Mouse (Mus musculus) CH12.LX (cell line): Measurements from ENCODE around the gene Surf6. TPM values are rescaled to one million over a fixed set of nuclear protein-coding genes. Genes with fewer than 3 reads are reported as not detected.

Experiments used
- DNase-seq: peaks from one replicate; pipeline ENCODE4 v3.0.0-alpha.2; 2013; ENCODE audit errors: extremely low read depth
- H3K27ac ChIP-seq: 2 replicates; pipeline ENCODE4 v1.5.1; 2012; ENCODE audit warnings: low read depth, mild to moderate bottlenecking, control low read depth, moderate library complexity; ENCODE audit not compliant: insufficient read depth
- H3K27me3 ChIP-seq: replicated peaks from 2 replicates; pipeline ENCODE3; 2012; ENCODE audit warnings: inconsistent platforms
- H3K36me3 ChIP-seq, 2 experiments: replicated peaks in 1 of 2; 2 replicates each; pipeline versions ENCODE3 to v1.6.1; 2012; ENCODE audit warnings: inconsistent platforms in 1 of 2, low read length in 1 of 2, mild to moderate bottlenecking in 1 of 2, mixed read lengths in 1 of 2, moderate library complexity in 1 of 2; ENCODE audit not compliant: control insufficient read depth in 1 of 2, insufficient read depth in 1 of 2
- H3K4me1 ChIP-seq, 2 experiments: 2 replicates each; pipeline ENCODE4 v1.6.1; 2012; ENCODE audit warnings: inconsistent platforms in 1 of 2, moderate library complexity in 1 of 2; ENCODE audit not compliant: insufficient read depth in 2 of 2, control insufficient read depth in 1 of 2
- H3K4me2 ChIP-seq: 2 replicates; pipeline ENCODE4 v1.6.1; 2012; ENCODE audit warnings: low read depth, mild to moderate bottlenecking, control low read depth; ENCODE audit not compliant: poor library complexity, insufficient read depth, severe bottlenecking
- H3K4me3 ChIP-seq, 3 experiments: fragments of 150-350 bp in 1 of 3; sonication (generic) in 1 of 3; replicated peaks in 1 of 3; 2 replicates each; pipeline versions ENCODE3 to v1.5.1; 2011 to 2012; ENCODE audit warnings: low read depth in 2 of 3, low read length in 2 of 3, mild to moderate bottlenecking in 2 of 3, moderate library complexity in 2 of 3, control low read depth in 1 of 3, improper control_type of control experiment in 1 of 3, inconsistent platforms in 1 of 3, mixed read lengths in 1 of 3; ENCODE audit not compliant: poor library complexity in 1 of 3
- H3K79me2 ChIP-seq: replicated peaks from 2 replicates; pipeline ENCODE4 v1.6.1; 2012; ENCODE audit warnings: mild to moderate bottlenecking, moderate library complexity; ENCODE audit not compliant: control insufficient read depth, poor library complexity, insufficient read depth, severe bottlenecking; ENCODE audit errors: extremely low read depth
- H3K9ac ChIP-seq: 2 replicates; pipeline ENCODE4 v1.6.1; 2012; ENCODE audit warnings: low read depth, mild to moderate bottlenecking, control low read depth, moderate library complexity; ENCODE audit not compliant: insufficient read depth
- H3K9me3 ChIP-seq: replicated peaks from 2 replicates; pipeline ENCODE3; 2012; ENCODE audit warnings: low read length, inconsistent platforms, mixed read lengths
- E2F4 ChIP-seq: IDR thresholded peaks from 2 replicates; pipeline ENCODE4 v1.6.1; 2011; ENCODE audit warnings: low read depth, low read length, improper control_type of control experiment; ENCODE audit not compliant: insufficient replicate concordance
- ELF1 ChIP-seq: IDR thresholded peaks from 2 replicates; pipeline ENCODE4 v1.6.1; 2014; ENCODE audit warnings: low read depth, mild to moderate bottlenecking, inconsistent platforms, low read length, improper control_type of control experiment
- ETS1 ChIP-seq: conservative IDR thresholded peaks from 2 replicates; pipeline ENCODE4 v1.6.1; 2012; ENCODE audit warnings: low read depth, mild to moderate bottlenecking, inconsistent platforms, low read length, improper control_type of control experiment, moderate library complexity
- GABPA ChIP-seq: IDR thresholded peaks from 2 replicates; pipeline ENCODE4 v1.6.1; 2012; ENCODE audit warnings: low read depth, low read length, improper control_type of control experiment, inconsistent platforms; ENCODE audit not compliant: insufficient replicate concordance
- HCFC1 ChIP-seq: IDR thresholded peaks from 2 replicates; pipeline ENCODE4 v1.6.1; 2012; ENCODE audit warnings: low read depth, mild to moderate bottlenecking, inconsistent platforms, low read length, improper control_type of control experiment
- JUN ChIP-seq: IDR thresholded peaks from 2 replicates; pipeline ENCODE4 v1.6.1; 2011; ENCODE audit warnings: low read depth, mild to moderate bottlenecking, low read length, improper control_type of control experiment, moderate library complexity; ENCODE audit not compliant: insufficient read depth
- KAT2A ChIP-seq: IDR thresholded peaks from 2 replicates; pipeline ENCODE4 v1.6.1; 2012; ENCODE audit warnings: low read length, improper control_type of control experiment, inconsistent platforms; ENCODE audit not compliant: insufficient replicate concordance
- MAFK ChIP-seq: IDR thresholded peaks from 2 replicates; pipeline ENCODE4 v1.6.1; 2011; ENCODE audit warnings: low read length, improper control_type of control experiment; ENCODE audit not compliant: insufficient replicate concordance
- MAX ChIP-seq: IDR thresholded peaks from 2 replicates; pipeline ENCODE4 v1.6.1; 2011; ENCODE audit warnings: low read length, improper control_type of control experiment
- MXI1 ChIP-seq: IDR thresholded peaks from 2 replicates; pipeline ENCODE4 v1.6.1; 2011; ENCODE audit warnings: mild to moderate bottlenecking, low read depth, low read length, improper control_type of control experiment
- MYC ChIP-seq: IDR thresholded peaks from 2 replicates; pipeline ENCODE4 v1.6.1; 2011; ENCODE audit warnings: low read depth, mild to moderate bottlenecking, improper control_type of control experiment, low read length
- NELFE ChIP-seq: IDR thresholded peaks from 2 replicates; pipeline ENCODE4 v1.6.1; 2011; ENCODE audit warnings: low read depth, low read length, improper control_type of control experiment
- NRF1 ChIP-seq: IDR thresholded peaks from 2 replicates; pipeline ENCODE4 v1.6.1; 2014; ENCODE audit warnings: low read depth, mild to moderate bottlenecking, inconsistent platforms, low read length, improper control_type of control experiment, moderate library complexity
- PAX5 ChIP-seq: IDR thresholded peaks from 2 replicates; pipeline ENCODE4 v1.6.1; 2012; ENCODE audit warnings: low read length, inconsistent platforms, mixed read lengths
- POLR2A ChIP-seq: IDR thresholded peaks from 2 replicates; pipeline ENCODE4 v1.6.1; 2011; ENCODE audit warnings: low read depth, mild to moderate bottlenecking, improper control_type of control experiment, low read length
- RAD21 ChIP-seq: IDR thresholded peaks from 2 replicates; pipeline ENCODE4 v1.6.1; 2011; ENCODE audit warnings: low read depth, mild to moderate bottlenecking, low read length, improper control_type of control experiment, moderate library complexity
- RCOR1 ChIP-seq: conservative IDR thresholded peaks from 2 replicates; pipeline ENCODE4 v1.6.1; 2012; ENCODE audit warnings: low read depth, mild to moderate bottlenecking, inconsistent platforms, low read length, improper control_type of control experiment
- SMC3 ChIP-seq: IDR thresholded peaks from 2 replicates; pipeline ENCODE4 v1.6.1; 2011; ENCODE audit warnings: low read depth, low read length, improper control_type of control experiment
- TCF12 ChIP-seq: IDR thresholded peaks from 2 replicates; pipeline ENCODE4 v1.6.1; 2014; ENCODE audit warnings: low read depth, mild to moderate bottlenecking, inconsistent platforms, low read length, improper control_type of control experiment
- UBTF ChIP-seq: IDR thresholded peaks from 2 replicates; pipeline ENCODE4 v1.6.1; 2012; ENCODE audit warnings: low read depth, mild to moderate bottlenecking, inconsistent platforms, low read length, improper control_type of control experiment, moderate library complexity
- USF2 ChIP-seq: conservative IDR thresholded peaks from 2 replicates; pipeline ENCODE4 v1.6.1; 2011; ENCODE audit warnings: low read depth, low read length, improper control_type of control experiment
- ZC3H11A ChIP-seq: IDR thresholded peaks from 2 replicates; pipeline ENCODE4 v1.6.1; 2012; ENCODE audit warnings: low read depth, mild to moderate bottlenecking, inconsistent platforms, low read length, improper control_type of control experiment
- ZKSCAN1 ChIP-seq: IDR thresholded peaks from 2 replicates; pipeline ENCODE4 v1.6.1; 2012; ENCODE audit warnings: low read depth, inconsistent platforms, low read length, improper control_type of control experiment, borderline replicate concordance
- ZMIZ1 ChIP-seq: IDR thresholded peaks from 2 replicates; pipeline ENCODE4 v1.6.1; 2012; ENCODE audit warnings: low read depth, mild to moderate bottlenecking, inconsistent platforms, low read length, improper control_type of control experiment
- dilution Hi-C: fragments of 300-500 bp; cut with MboI; formaldehyde crosslinking; loops from 2 replicates; pipeline ENCODE4 v1.14.3; 2020; ENCODE audit warnings: low sequenced_read_pairs; ENCODE audit not compliant: extremely low pct_unique_long_range_greater_than_20kb, extremely low pct_ligation_motif_present
- in situ Hi-C: fragments of 300-500 bp; cut with MboI; formaldehyde crosslinking; loops from 3 replicates; pipeline ENCODE4 v1.14.3; 2019; ENCODE audit warnings: low sequenced_read_pairs, low pct_ligation_motif_present, low pct_unique_long_range_greater_than_20kb, mixed read lengths
- polyA plus RNA-seq: library from polyadenylated mRNA; unstranded; fragments of >175 nt; gene quantifications from 2 replicates; pipeline ENCODE4 v1.2.1, GENCODE M21; 2012; ENCODE audit warnings: low read depth; ENCODE audit not compliant: insufficient read length
- total RNA-seq, 2 experiments: library from RNA; depleted of rRNA; stranded (reverse); fragments of 300-350 nt in 1 of 2; fragments of >200 nt in 1 of 2; gene quantifications; 2 replicates each; pipeline ENCODE4 v1.2.3; 2012 to 2014

Gene Surf6
- total and polyA plus RNA-seq, 3 experiments = 29.0 to 47.5 (median 34.8) TPM

DNA sequence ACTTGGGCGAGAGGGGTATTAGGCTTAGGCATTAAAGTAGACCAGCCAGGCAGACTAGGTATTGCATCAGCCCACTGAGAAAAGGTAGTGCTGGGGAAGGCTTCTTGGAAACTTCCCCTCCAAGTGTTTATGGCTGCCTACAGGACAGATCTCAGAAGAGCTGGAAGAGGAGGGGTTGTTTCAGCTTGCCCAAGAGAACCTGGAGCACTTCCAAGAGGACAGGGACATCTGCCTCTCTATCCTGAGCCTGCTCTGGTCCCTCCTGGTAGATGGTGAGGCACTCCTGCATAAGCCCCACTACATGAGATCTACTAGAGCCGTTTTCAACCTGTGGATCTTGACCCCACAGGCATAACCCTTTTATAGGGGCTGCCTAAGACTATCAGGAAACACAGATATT lies 47.7 kb upstream of the Surf6 start:
- no peak overlapping the region for H3K9ac ChIP-seq
- peaks cover 0 to 5% of the 10 kb centered on the region in 2 experiments; a peak in 1 of 4 replicates for H3K4me1 ChIP-seq
- no peak overlapping the region for H3K4me3 ChIP-seq
- DNase-seq = no peak
- in situ Hi-C loops = no loop called here
- peaks cover 56 to 92% of the 10 kb centered on the region in 2 experiments for H3K36me3 ChIP-seq
- H3K9me3 ChIP-seq = no peaks in the 10 kb centered on the region
- no peaks in the 10 kb centered on the region for H3K27me3 ChIP-seq
- no peaks in the 10 kb centered on the region for H3K79me2 ChIP-seq
- no peak for TF ChIP-seq ETS1
- TF ChIP-seq MYC = no peak
- no peak for TF ChIP-seq ELF1
- TF ChIP-seq POLR2A = no peak
- no peak for TF ChIP-seq MAFK
- TF ChIP-seq UBTF = no peak
- TF ChIP-seq MAX = no peak
- TF ChIP-seq HCFC1 = no peak
- no peak for TF ChIP-seq ZKSCAN1
- TF ChIP-seq SMC3 = no peak
- no peak for TF ChIP-seq NRF1
- TF ChIP-seq ZC3H11A = no peak
- TF ChIP-seq TCF12 = no peak
- no peak for TF ChIP-seq E2F4
- TF ChIP-seq, all 38 proteins: peak for 0
- Histone ChIP-seq H3K27ac (no peak overlapping the region), H3K4me2 (no peak overlapping the region)
- dilution Hi-C loops = no loop called here

GRCm38 (mm10) chr2:26943253-26943652 lies 40.6 kb upstream of the Surf6 start:
- H3K27ac ChIP-seq = no peak overlapping the region
- no peaks in the 10 kb centered on the region for H3K9me3 ChIP-seq
- H3K4me2 ChIP-seq = no peak overlapping the region
- DNase-seq = no peak
- dilution Hi-C loops (no loop called here), in situ Hi-C loops (no loop called here)
- H3K27me3 ChIP-seq = no peaks in the 10 kb centered on the region
- H3K9ac ChIP-seq = no peak overlapping the region
- no peak overlapping the region for H3K4me3 ChIP-seq
- peaks cover 12 to 17% of the 10 kb centered on the region in 2 experiments for H3K4me1 ChIP-seq
- H3K36me3 ChIP-seq = peaks cover 13 to 29% of the 10 kb centered on the region in 2 experiments
- no peak for TF ChIP-seq MXI1
- no peak for TF ChIP-seq SMC3
- TF ChIP-seq USF2 = no peak
- no peak for TF ChIP-seq ZMIZ1
- no peak for TF ChIP-seq TCF12
- no peak for TF ChIP-seq GABPA
- no peak for TF ChIP-seq ELF1
- TF ChIP-seq RCOR1 = no peak
- TF ChIP-seq NRF1 = no peak
- TF ChIP-seq MAFK = no peak
- no peak for TF ChIP-seq JUN
- TF ChIP-seq RAD21 = no peak
- TF ChIP-seq PAX5 = no peak
- TF ChIP-seq KAT2A = no peak
- TF ChIP-seq MAX = no peak
- no peak for TF ChIP-seq NELFE
- no peaks in the 10 kb centered on the region for H3K79me2 ChIP-seq
